Mouse (Mus musculus) stomach, embryonic 16.5 days (tissue): ENCODE data around the gene Fancd2os. TPM values are rescaled to one million over a fixed set of nuclear protein-coding genes. Genes with fewer than 3 reads are reported as not detected.

Experiments
- ATAC-seq: fragments of 200-750 bp; cut with Nextera tagmentation; 2 replicates; pipeline ENCODE4 v1.8.0; 2017; ENCODE audit warnings: moderate number of reproducible peaks, moderate TSS enrichment; ENCODE audit not compliant: insufficient read depth, low FRiP score
- H3K27ac ChIP-seq: fragments of 300-500 bp; sonication (generic); 2 replicates; pipeline ENCODE4 v1.5.1; 2014; ENCODE audit warnings: low read length
- H3K27me3 ChIP-seq: fragments of 300-500 bp; sonication (generic); 2 replicates; pipeline ENCODE4 v1.6.1; 2014; ENCODE audit warnings: low read length, control low read depth, mixed read lengths; ENCODE audit not compliant: control insufficient read depth, insufficient read depth
- H3K36me3 ChIP-seq: fragments of 300-500 bp; sonication (generic); 2 replicates; pipeline ENCODE4 v1.6.1; 2014; ENCODE audit warnings: low read length; ENCODE audit not compliant: control insufficient read depth, insufficient read depth
- H3K4me1 ChIP-seq: fragments of 300-500 bp; sonication (generic); 2 replicates; pipeline ENCODE4 v1.6.1; 2014; ENCODE audit warnings: low read length, control low read depth, mixed read lengths; ENCODE audit not compliant: control insufficient read depth, insufficient read depth
- H3K4me2 ChIP-seq: fragments of 300-500 bp; sonication (generic); 2 replicates; pipeline ENCODE4 v1.6.1; 2014; ENCODE audit warnings: low read depth, low read length, mixed read lengths
- H3K4me3 ChIP-seq: fragments of 300-500 bp; sonication (generic); replicated peaks from 2 replicates; pipeline ENCODE4 v1.5.1; 2014; ENCODE audit warnings: mild to moderate bottlenecking, low read length
- H3K9ac ChIP-seq: fragments of 300-500 bp; sonication (generic); 2 replicates; pipeline ENCODE4 v1.6.1; 2014; ENCODE audit warnings: low read length
- H3K9me3 ChIP-seq: fragments of 300-500 bp; sonication (generic); replicated peaks from 2 replicates; pipeline ENCODE4 v1.6.1; 2016; ENCODE audit warnings: low read length, control low read depth; ENCODE audit not compliant: control insufficient read depth
- WGBS: fragments of 180-500 bp; shearing (Covaris S2); extraction: QIAGEN DNeasy Blood & Tissue Kit; methylation state at CpG from one replicate; pipeline ENCODE4 v1.1.7; 2014; 5-methylcytosine and 5-hydroxymethylcytosine counted together
- polyA plus RNA-seq: library from polyadenylated mRNA; unstranded; fragments of >200 nt; fragmentation: Nextera tagmentation; extraction: Ambion mirVana; gene quantifications from 2 replicates; pipeline ENCODE4 v1.2.1, GENCODE M21; 2015

The Fancd2os gene
- polyA plus RNA-seq, 1 experiment from 2014 or later = 0.18 TPM

- Histone ChIP-seq H3K4me2 (no peak overlapping the region), H3K27me3 (no peaks in the 10 kb centered on the region), H3K4me1 (no peaks in the 10 kb centered on the region), H3K27ac (no peak overlapping the region), H3K9ac (no peak overlapping the region), H3K4me3 (no peak overlapping the region), H3K9me3 (no peaks in the 10 kb centered on the region), H3K36me3 (peaks cover 17% of the 10 kb centered on the region)
- ATAC-seq = no peak
- 82% methylated on average over 4 of the region's 4 CpGs for WGBS
Measured at GRCm38 (mm10) chr6:113632863-113633262, 32.3 kb upstream of the Fancd2os start.

GRCm38 (mm10) chr6:113630322-113630721 is 29.8 kb upstream of the Fancd2os start:
- WGBS = 76% methylated on average over 5 of the region's 5 CpGs
- Histone ChIP-seq H3K4me1 (peaks cover 4% of the 10 kb centered on the region), H3K36me3 (peaks cover 17% of the 10 kb centered on the region), H3K9me3 (no peaks in the 10 kb centered on the region), H3K9ac (no peak overlapping the region), H3K27ac (no peak overlapping the region), H3K27me3 (no peaks in the 10 kb centered on the region), H3K4me3 (no peak overlapping the region), H3K4me2 (no peak overlapping the region)
- no peak for ATAC-seq

- Histone ChIP-seq H3K4me2 (peak overlapping the region; percentile 66), H3K27ac (no peak overlapping the region), H3K9me3 (no peaks in the 10 kb centered on the region), H3K9ac (peak overlapping the region; percentile 90), H3K36me3 (peaks cover 16% of the 10 kb centered on the region), H3K4me3 (peak overlapping the region; percentile 80), H3K4me1 (peaks cover 12% of the 10 kb centered on the region), H3K27me3 (no peaks in the 10 kb centered on the region)
- no peak for ATAC-seq
- WGBS = 25% methylated on average over 5 of the region's 5 CpGs
Measured at GRCm38 (mm10) chr6:113624989-113625770, 24.7 kb upstream of the Fancd2os start.

- Histone ChIP-seq H3K4me1 (peaks cover 12% of the 10 kb centered on the region), H3K9me3 (no peaks in the 10 kb centered on the region), H3K4me2 (peak within 1 kb of the TSS; percentile 66), H3K36me3 (0 out of 2 replicates have a peak, but pooled peaks cover 6% of the 10 kb centered on the region), H3K4me3 (peak within 1 kb of the TSS; percentile 80), H3K27ac (peak within 1 kb of the TSS; percentile 92), H3K9ac (peak within 1 kb of the TSS; percentile 90), H3K27me3 (no peaks in the 10 kb centered on the region)
- under 1% methylated on average over 58 of the region's 76 CpGs for WGBS
- peak; percentile 88 for ATAC-seq
Measured at GRCm38 (mm10) chr6:113623941-113624751, 23.6 kb upstream of the Fancd2os start, which contains the start of gene Vhl. Gene Vhl (plus strand): TSS chr6:113623959.

GRCm38 (mm10) chr6:113623386-113623785 is 22.9 kb upstream of the Fancd2os start:
- H3K4me3 ChIP-seq = peak overlapping the region; percentile 80
- H3K9me3 ChIP-seq = no peaks in the 10 kb centered on the region
- peak overlapping the region; percentile 90; the same call in 1 of the 2 replicates for H3K9ac ChIP-seq
- H3K4me1 ChIP-seq = peaks cover 12% of the 10 kb centered on the region
- 63% methylated on average over 5 of the region's 5 CpGs for WGBS
- H3K27ac ChIP-seq = peak overlapping the region; percentile 13; the same call in 1 of the 2 replicates
- 0 out of 2 replicates have a peak, but pooled peaks cover 4% of the 10 kb centered on the region for H3K36me3 ChIP-seq
- H3K27me3 ChIP-seq = no peaks in the 10 kb centered on the region
- H3K4me2 ChIP-seq = peak overlapping the region; percentile 66
- ATAC-seq = no peak

GRCm38 (mm10) chr6:113615489-113615888 is 15.0 kb upstream of the Fancd2os start:
- H3K9ac ChIP-seq = no peak overlapping the region
- no peak overlapping the region for H3K4me2 ChIP-seq
- H3K27ac ChIP-seq = no peak overlapping the region
- H3K4me3 ChIP-seq = no peak overlapping the region
- no peaks in the 10 kb centered on the region for H3K27me3 ChIP-seq
- H3K9me3 ChIP-seq = no peaks in the 10 kb centered on the region
- WGBS = 95% methylated on average over 4 of the region's 4 CpGs
- peaks cover 20% of the 10 kb centered on the region; the same call in 1 of the 2 replicates for H3K36me3 ChIP-seq
- no peak for ATAC-seq
- no peaks in the 10 kb centered on the region for H3K4me1 ChIP-seq

GRCm38 (mm10) chr6:113614997-113615396 is 14.5 kb upstream of the Fancd2os start:
- WGBS = 98% methylated on average over 8 of the region's 8 CpGs
- Histone ChIP-seq H3K9me3 (no peaks in the 10 kb centered on the region), H3K36me3 (peaks cover 20% of the 10 kb centered on the region; the same call in 1 of the 2 replicates)

GRCm38 (mm10) chr6:113614152-113614551 is 13.6 kb upstream of the Fancd2os start:
- ATAC-seq = no peak
- Histone ChIP-seq H3K27ac (no peak overlapping the region), H3K4me1 (no peaks in the 10 kb centered on the region), H3K4me3 (no peak overlapping the region), H3K27me3 (no peaks in the 10 kb centered on the region), H3K4me2 (no peak overlapping the region), H3K9ac (no peak overlapping the region), H3K36me3 (peaks cover 20% of the 10 kb centered on the region; the same call in 1 of the 2 replicates), H3K9me3 (no peaks in the 10 kb centered on the region)
- WGBS = 96% methylated on average over 7 of the region's 7 CpGs

More at GRCm38 (mm10) chr6:113614997-113615396, 14.5 kb upstream of the Fancd2os start:
- Histone ChIP-seq H3K27ac (no peak overlapping the region), H3K9ac (no peak overlapping the region), H3K4me3 (no peak overlapping the region), H3K27me3 (no peaks in the 10 kb centered on the region), H3K4me1 (no peaks in the 10 kb centered on the region), H3K4me2 (no peak overlapping the region)
- ATAC-seq = no peak
